Mouse (Mus musculus): ENCODE measurements around the gene Cnot3. TPM values are rescaled to one million over a fixed set of nuclear protein-coding genes. Genes with fewer than 3 reads are reported as not detected.

Gene Cnot3
- polyA plus RNA-seq, 1 experiment from 2014 or later = 47.3 TPM

- WGBS = 84% methylated on average over 3 of the region's 3 CpGs
Observed at GRCm38 (mm10) chr7:3614021-3614420, 31.0 kb upstream of the Cnot3 start.

DNA sequence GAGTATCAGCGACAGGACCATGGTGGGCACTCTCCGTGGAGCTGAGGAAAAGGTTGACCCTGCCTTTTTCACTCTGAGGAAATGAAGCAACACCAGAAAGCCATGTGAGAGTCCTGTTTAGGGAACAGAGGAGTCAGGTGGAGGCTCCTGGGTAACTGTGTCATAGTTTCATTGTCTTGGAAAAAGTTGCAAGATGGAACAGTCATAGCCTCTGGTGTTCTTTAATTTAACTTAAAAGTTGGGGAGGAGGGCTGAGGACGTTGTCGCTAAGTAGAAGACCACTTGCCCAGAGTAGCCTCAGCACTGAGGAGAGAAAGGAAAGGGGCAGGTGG, 29.0 kb upstream of the Cnot3 start, which contains the start of gene Oscar:
Gene Oscar (minus strand): TSS at position 101 of the 332 bp plus-strand sequence.
- 0 out of 2 replicates have a peak within 1 kb of the TSS, but pooled peaks have one; percentile 27 for H3K27ac ChIP-seq (ENCODE audit: low read length)
- no peak for ATAC-seq

More at GRCm38 (mm10) chr7:3614021-3614420, 31.0 kb upstream of the Cnot3 start:
- Histone ChIP-seq H3K4me3 (replicated peaks; ENCODE audit: low read length) (no peak overlapping the region), H3K27ac (ENCODE audit: low read length) (no peak overlapping the region), H3K4me2 (ENCODE audit: low read length) (no peak overlapping the region), H3K27me3 (replicated peaks; ENCODE audit: control insufficient read depth, insufficient read depth, low read length) (no peaks in the 10 kb centered on the region), H3K36me3 (ENCODE audit: control insufficient read depth, insufficient read depth) (no peaks in the 10 kb centered on the region), H3K4me1 (replicated peaks; ENCODE audit: control insufficient read depth, insufficient read depth, low read length) (peaks cover 6% of the 10 kb centered on the region), H3K9me3 (ENCODE audit: control insufficient read depth, low read length) (no peaks in the 10 kb centered on the region), H3K9ac (replicated peaks; ENCODE audit: low read depth, low read length) (no peak overlapping the region)
- no peak for ATAC-seq

DNA sequence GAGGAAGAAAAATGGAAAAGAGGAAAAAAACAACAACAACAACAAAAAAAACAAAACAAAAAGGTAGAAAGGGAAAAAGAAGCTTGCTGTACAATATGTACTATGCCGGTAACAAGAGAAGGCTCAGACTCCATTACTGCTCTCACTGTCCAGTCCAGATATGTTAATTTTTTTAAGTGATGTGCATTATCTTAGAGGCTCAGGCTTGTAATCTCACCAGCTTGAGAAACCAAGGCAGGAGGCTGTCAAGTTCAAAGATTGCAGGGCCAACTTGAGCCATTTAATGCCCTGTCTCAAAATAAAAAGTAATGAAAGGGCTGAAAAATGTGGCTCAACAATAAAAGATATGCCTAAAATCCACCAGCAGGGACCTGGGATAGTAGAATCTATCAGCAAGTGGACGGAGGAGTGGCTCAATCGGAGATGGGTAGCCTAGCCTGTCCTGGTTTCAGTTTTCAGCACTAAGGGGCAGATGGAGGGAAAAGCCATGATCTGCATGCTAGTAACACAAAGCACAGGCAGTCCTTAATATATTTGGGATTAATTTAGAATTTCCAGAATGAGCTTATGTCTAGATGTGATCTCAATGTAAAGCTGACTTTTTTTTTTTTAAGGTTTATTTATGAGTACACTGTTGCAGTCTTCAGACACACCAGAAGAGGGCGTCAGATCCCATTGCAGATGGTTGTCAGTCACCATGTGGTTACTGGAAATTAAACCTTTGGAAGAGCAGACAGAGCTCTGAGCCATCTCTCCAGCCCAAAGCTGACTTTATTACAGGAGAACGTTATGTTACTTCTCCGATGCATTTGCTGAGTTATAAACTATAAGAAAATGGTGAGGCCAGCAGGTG, 28.5 kb upstream of the Cnot3 start:
- Histone ChIP-seq H3K9me3 (ENCODE audit: control insufficient read depth, low read length) (no peaks in the 10 kb centered on the region), H3K27ac (ENCODE audit: low read length) (0 out of 2 replicates have a peak overlapping the region, but pooled peaks have one; percentile 27), H3K9ac (replicated peaks; ENCODE audit: low read depth, low read length) (no peak overlapping the region), H3K4me3 (replicated peaks; ENCODE audit: low read length) (peak overlapping the region; percentile 61), H3K36me3 (ENCODE audit: control insufficient read depth, insufficient read depth) (peaks cover 7% of the 10 kb centered on the region), H3K4me1 (replicated peaks; ENCODE audit: control insufficient read depth, insufficient read depth, low read length) (peaks cover 6% of the 10 kb centered on the region), H3K27me3 (replicated peaks; ENCODE audit: control insufficient read depth, insufficient read depth, low read length) (no peaks in the 10 kb centered on the region), H3K4me2 (ENCODE audit: low read length) (peak overlapping the region; percentile 69)
- 43% methylated on average over 6 of the region's 6 CpGs for WGBS
- ATAC-seq = peak; percentile 63

More for the DNA sequence above, 29.0 kb upstream of the Cnot3 start, which contains the start of gene Oscar:
- Histone ChIP-seq H3K9ac (replicated peaks; ENCODE audit: low read depth, low read length) (no peak within 1 kb of the TSS), H3K9me3 (ENCODE audit: control insufficient read depth, low read length) (no peaks in the 10 kb centered on the region), H3K27me3 (replicated peaks; ENCODE audit: control insufficient read depth, insufficient read depth, low read length) (no peaks in the 10 kb centered on the region), H3K4me2 (ENCODE audit: low read length) (peak within 1 kb of the TSS; percentile 69), H3K4me1 (replicated peaks; ENCODE audit: control insufficient read depth, insufficient read depth, low read length) (peaks cover 6% of the 10 kb centered on the region), H3K36me3 (ENCODE audit: control insufficient read depth, insufficient read depth) (peaks cover 7% of the 10 kb centered on the region), H3K4me3 (replicated peaks; ENCODE audit: low read length) (peak within 1 kb of the TSS; percentile 61)
- 81% methylated on average over 4 of the region's 4 CpGs for WGBS

DNA sequence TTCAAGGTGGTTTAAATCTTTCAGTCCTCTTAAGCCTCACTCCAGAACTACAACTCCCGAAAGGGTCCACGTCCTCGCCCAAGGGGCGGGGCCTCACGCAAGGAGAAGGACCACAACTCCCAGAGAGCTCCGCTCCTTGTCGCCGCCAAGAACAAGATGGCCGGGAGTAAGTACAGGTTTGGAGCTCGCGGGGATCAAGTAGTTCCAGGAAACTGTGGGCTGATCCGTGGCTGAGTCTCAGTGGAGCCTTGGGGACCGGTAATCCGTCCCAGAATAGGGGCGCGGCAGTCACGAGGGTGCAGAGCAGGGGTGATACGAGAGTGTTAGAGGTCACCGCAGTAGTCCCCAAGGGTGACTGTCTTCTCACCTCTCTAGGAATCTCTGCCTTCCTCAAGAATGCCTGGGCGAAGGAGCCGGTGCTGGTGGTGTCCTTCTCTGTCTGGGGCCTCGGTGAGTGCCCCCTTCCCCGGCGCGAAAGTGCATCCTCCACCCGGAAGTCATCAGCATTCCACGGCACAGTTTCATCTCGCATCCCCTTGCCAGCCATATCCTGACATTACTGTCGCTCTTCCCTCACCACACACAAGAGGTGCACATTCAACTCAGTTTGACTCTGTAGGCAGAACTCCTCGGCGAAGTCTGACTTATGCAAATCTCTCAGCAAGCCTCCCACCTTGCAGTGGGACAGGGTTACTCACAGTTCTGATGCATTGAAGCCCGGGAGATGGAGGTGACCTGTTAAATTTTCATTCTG, 27.6 kb upstream of the Cnot3 start, which contains the start of gene Ndufa3:
Gene Ndufa3 (plus strand): TSS at position 132 of the 754 bp plus-strand sequence.
- peak within 1 kb of the TSS; percentile 61 for H3K4me3 ChIP-seq (replicated peaks; ENCODE audit: low read length)
- WGBS = under 1% methylated on average over 32 of the region's 32 CpGs
- H3K27ac ChIP-seq (ENCODE audit: low read length) = peak within 1 kb of the TSS; percentile 33; the same call in 1 of the 2 replicates
- peaks cover 6% of the 10 kb centered on the region for H3K4me1 ChIP-seq (replicated peaks; ENCODE audit: control insufficient read depth, insufficient read depth, low read length)
- no peaks in the 10 kb centered on the region for H3K27me3 ChIP-seq (replicated peaks; ENCODE audit: control insufficient read depth, insufficient read depth, low read length)
- peaks cover 7% of the 10 kb centered on the region for H3K36me3 ChIP-seq (ENCODE audit: control insufficient read depth, insufficient read depth)
- no peaks in the 10 kb centered on the region for H3K9me3 ChIP-seq (ENCODE audit: control insufficient read depth, low read length)
- peak within 1 kb of the TSS; percentile 69 for H3K4me2 ChIP-seq (ENCODE audit: low read length)
- ATAC-seq = peak; percentile 98
- H3K9ac ChIP-seq (replicated peaks; ENCODE audit: low read depth, low read length) = peak within 1 kb of the TSS; percentile 81

- Histone ChIP-seq H3K9me3 (ENCODE audit: control insufficient read depth, low read length) (no peaks in the 10 kb centered on the region), H3K36me3 (ENCODE audit: control insufficient read depth, insufficient read depth) (peaks cover 8% of the 10 kb centered on the region), H3K4me1 (replicated peaks; ENCODE audit: control insufficient read depth, insufficient read depth, low read length) (peaks cover 26% of the 10 kb centered on the region), H3K9ac (replicated peaks; ENCODE audit: low read depth, low read length) (peak overlapping the region; percentile 68), H3K4me3 (replicated peaks; ENCODE audit: low read length) (peak overlapping the region; percentile 75), H3K4me2 (ENCODE audit: low read length) (peak overlapping the region; percentile 99), H3K27me3 (replicated peaks; ENCODE audit: control insufficient read depth, insufficient read depth, low read length) (no peaks in the 10 kb centered on the region), H3K27ac (ENCODE audit: low read length) (peak overlapping the region; percentile 81; the same call in 1 of the 2 replicates)
- peak; percentile 49 for ATAC-seq
- 40% methylated on average over 4 of the region's 4 CpGs for WGBS
Observed at GRCm38 (mm10) chr7:3629030-3629429, 16.0 kb upstream of the Cnot3 start.

GRCm38 (mm10) chr7:3629543-3630477, 15.3 kb upstream of the Cnot3 start, which contains the start of the genes Tfpt and Prpf31:
TSS of gene Tfpt (minus strand) at chr7:3629929.
TSS of gene Prpf31 (plus strand) at chr7:3629985.
- H3K27me3 ChIP-seq (replicated peaks; ENCODE audit: control insufficient read depth, insufficient read depth, low read length) = no peaks in the 10 kb centered on the region
- peaks cover 2% of the 10 kb centered on the region; the same call in 1 of the 2 replicates for H3K36me3 ChIP-seq (ENCODE audit: control insufficient read depth, insufficient read depth)
- H3K9ac ChIP-seq (replicated peaks; ENCODE audit: low read depth, low read length) = peak within 1 kb of the TSS; percentile 74
- peaks cover 26% of the 10 kb centered on the region for H3K4me1 ChIP-seq (replicated peaks; ENCODE audit: control insufficient read depth, insufficient read depth, low read length)
- H3K4me3 ChIP-seq (replicated peaks; ENCODE audit: low read length) = peak within 1 kb of the TSS; percentile 75
- H3K4me2 ChIP-seq (ENCODE audit: low read length) = peak within 1 kb of the TSS; percentile 99
- WGBS = under 1% methylated on average over 47 of the region's 47 CpGs
- peak; percentile 88 for ATAC-seq
- H3K27ac ChIP-seq (ENCODE audit: low read length) = peak within 1 kb of the TSS; percentile 81
- H3K9me3 ChIP-seq (ENCODE audit: control insufficient read depth, low read length) = no peaks in the 10 kb centered on the region

DNA sequence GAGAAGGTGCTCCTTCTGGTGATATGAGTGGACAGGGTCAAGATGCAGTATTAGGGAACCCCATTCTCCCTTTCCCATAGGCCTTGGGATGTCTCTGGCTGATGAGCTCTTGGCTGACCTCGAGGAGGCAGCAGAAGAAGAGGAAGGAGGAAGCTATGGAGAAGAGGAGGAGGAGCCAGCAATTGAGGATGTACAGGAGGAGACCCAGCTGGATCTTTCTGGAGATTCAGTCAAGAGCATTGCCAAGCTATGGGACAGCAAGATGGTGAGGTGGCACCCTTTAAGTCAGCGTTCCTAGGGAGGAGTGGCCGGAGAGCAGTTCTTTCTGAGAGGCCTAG, 14.6 kb upstream of the Cnot3 start:
- 65% methylated on average over 3 of the region's 3 CpGs for WGBS
- H3K27ac ChIP-seq (ENCODE audit: low read length) = no peak overlapping the region
- H3K27me3 ChIP-seq (replicated peaks; ENCODE audit: control insufficient read depth, insufficient read depth, low read length) = no peaks in the 10 kb centered on the region
- no peaks in the 10 kb centered on the region for H3K9me3 ChIP-seq (ENCODE audit: control insufficient read depth, low read length)
- H3K4me1 ChIP-seq (replicated peaks; ENCODE audit: control insufficient read depth, insufficient read depth, low read length) = peaks cover 26% of the 10 kb centered on the region
- H3K9ac ChIP-seq (replicated peaks; ENCODE audit: low read depth, low read length) = peak overlapping the region; percentile 74
- peak overlapping the region; percentile 81 for H3K4me2 ChIP-seq (ENCODE audit: low read length)
- no peak for ATAC-seq
- H3K36me3 ChIP-seq (ENCODE audit: control insufficient read depth, insufficient read depth) = peaks cover 3% of the 10 kb centered on the region; the same call in 1 of the 2 replicates
- H3K4me3 ChIP-seq (replicated peaks; ENCODE audit: low read length) = peak overlapping the region; percentile 75

GRCm38 (mm10) chr7:3643412-3643811, 1.7 kb upstream of the Cnot3 start:
- H3K9me3 ChIP-seq (ENCODE audit: control insufficient read depth, low read length) = no peaks in the 10 kb centered on the region
- no peak overlapping the region for H3K4me3 ChIP-seq (replicated peaks; ENCODE audit: low read length)
- no peak for ATAC-seq
- peaks cover 31% of the 10 kb centered on the region for H3K4me1 ChIP-seq (replicated peaks; ENCODE audit: control insufficient read depth, insufficient read depth, low read length)
- H3K36me3 ChIP-seq (ENCODE audit: control insufficient read depth, insufficient read depth) = peaks cover 12% of the 10 kb centered on the region
- H3K9ac ChIP-seq (replicated peaks; ENCODE audit: low read depth, low read length) = no peak overlapping the region
- WGBS = 73% methylated on average over 5 of the region's 5 CpGs
- no peak overlapping the region for H3K4me2 ChIP-seq (ENCODE audit: low read length)
- no peak overlapping the region for H3K27ac ChIP-seq (ENCODE audit: low read length)
- H3K27me3 ChIP-seq (replicated peaks; ENCODE audit: control insufficient read depth, insufficient read depth, low read length) = no peaks in the 10 kb centered on the region

Measured in forebrain, embryonic 16.5 days (tissue).